Mouse (Mus musculus) G1E (cell line): ENCODE results near the gene Tm4sf5. TPM values are rescaled to one million over a fixed set of nuclear protein-coding genes. Genes with fewer than 3 reads are reported as not detected.

Source experiments
- ATAC-seq: 2 replicates; pipeline ENCODE4 v1.8.0; 2016; ENCODE audit warnings: mild to moderate bottlenecking; ENCODE audit not compliant: insufficient number of reproducible peaks, poor library complexity, low FRiP score, severe bottlenecking; ENCODE audit errors: extremely low read depth
- DNase-seq: peaks from one replicate; pipeline ENCODE4 v3.0.0; 2012; ENCODE audit warnings: low spot score
- H3K27me3 ChIP-seq: 2 replicates; pipeline ENCODE4 v1.6.1; 2012; ENCODE audit warnings: mild to moderate bottlenecking, low read length, inconsistent platforms; ENCODE audit not compliant: insufficient read depth
- H3K36me3 ChIP-seq: replicated peaks from 2 replicates; pipeline ENCODE3; 2012; ENCODE audit warnings: mild to moderate bottlenecking, inconsistent platforms
- H3K4me1 ChIP-seq: 2 replicates; pipeline ENCODE4 v1.6.1; 2012; ENCODE audit warnings: low read depth, low read length, inconsistent platforms, mixed read lengths; ENCODE audit not compliant: insufficient read depth
- H3K4me3 ChIP-seq: 2 replicates; pipeline ENCODE4 v1.5.1; 2012; ENCODE audit warnings: low read depth, mild to moderate bottlenecking, inconsistent platforms, low read length, moderate library complexity, mixed read lengths
- H3K9me3 ChIP-seq: replicated peaks from 2 replicates; pipeline ENCODE4 v1.6.1; 2012; ENCODE audit warnings: inconsistent platforms
- CTCF ChIP-seq: IDR thresholded peaks from 2 replicates; pipeline ENCODE4 v1.5.1; 2012; ENCODE audit warnings: low read depth, low read length, inconsistent platforms, mixed read lengths
- GATA1 ChIP-seq: IDR thresholded peaks from 2 replicates; pipeline ENCODE4 v1.6.1; 2012; ENCODE audit warnings: borderline replicate concordance, low read length, inconsistent platforms, mixed read lengths
- GATA2 ChIP-seq: IDR thresholded peaks from 2 replicates; pipeline ENCODE4 v1.6.1; 2012; ENCODE audit warnings: low read depth, low read length, inconsistent platforms, borderline replicate concordance
- POLR2AphosphoS5 ChIP-seq: IDR thresholded peaks from 2 replicates; pipeline ENCODE4 v1.6.1; 2012; ENCODE audit warnings: low read depth, low read length, inconsistent platforms; ENCODE audit not compliant: insufficient replicate concordance
- TAL1 ChIP-seq: conservative IDR thresholded peaks from 2 replicates; pipeline ENCODE4 v1.6.1; 2012; ENCODE audit warnings: low read depth, low read length, inconsistent platforms, mixed read lengths
- polyA plus RNA-seq: library from polyadenylated mRNA; stranded (reverse); fragments of >175 nt; gene quantifications from 2 replicates; pipeline ENCODE4 v1.2.3, GENCODE M21; 2012
- total RNA-seq, 2 experiments: library from RNA; stranded (forward) in 1 of 2; stranded (reverse) in 1 of 2; fragments of 200-1000 nt in 1 of 2; fragments of >200 nt in 1 of 2; fragmentation: Nextera tagmentation in 1 of 2; gene quantifications; 2 replicates each; pipeline ENCODE4 v1.2.3; 2014 to 2017

The Tm4sf5 gene
- total and polyA plus RNA-seq, 3 experiments, result not detected

DNA sequence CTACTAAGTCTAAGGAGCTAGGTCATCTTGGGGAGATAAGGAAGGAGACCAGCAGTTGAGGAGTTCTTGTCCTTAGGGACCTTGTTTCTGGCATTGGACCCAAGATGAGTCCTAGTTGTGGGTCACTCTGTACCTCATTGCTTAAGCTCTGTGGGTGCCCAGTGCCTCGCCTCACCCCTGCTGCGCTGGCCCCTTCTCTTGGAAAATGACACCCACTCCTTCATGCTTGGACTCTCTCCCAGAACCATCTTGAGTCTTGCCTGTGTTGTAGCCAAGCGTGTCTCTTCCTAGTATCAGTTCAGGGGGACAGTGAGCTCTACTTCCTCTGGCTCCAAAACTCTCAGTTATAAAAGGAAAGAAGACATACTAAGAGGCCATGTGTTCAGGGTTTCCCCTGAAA is 15.9 kb upstream of the Tm4sf5 start:
- H3K36me3 ChIP-seq, result no peaks in the 10 kb centered on the region
- H3K4me1 ChIP-seq, result no peaks in the 10 kb centered on the region
- H3K27me3 ChIP-seq, result peaks cover 25% of the 10 kb centered on the region
- no peaks in the 10 kb centered on the region for H3K9me3 ChIP-seq
- no peak for DNase-seq
- no peak overlapping the region for H3K4me3 ChIP-seq
- ATAC-seq, result no peak
- TF ChIP-seq GATA2 (no peak), GATA1 (no peak), CTCF (no peak), POLR2AphosphoS5 (no peak), TAL1 (no peak)

- no peak for TF ChIP-seq TAL1
- no peak for TF ChIP-seq GATA1
- no peaks in the 10 kb centered on the region for H3K9me3 ChIP-seq
- H3K27me3 ChIP-seq, result peaks cover 25% of the 10 kb centered on the region
- no peak overlapping the region for H3K4me3 ChIP-seq
- H3K4me1 ChIP-seq, result no peaks in the 10 kb centered on the region
- DNase-seq (no peak), ATAC-seq (no peak)
- no peaks in the 10 kb centered on the region for H3K36me3 ChIP-seq
These were observed 15.4 kb upstream of the Tm4sf5 start for GRCm38 (mm10) chr11:70489684-70490083.

- Histone ChIP-seq H3K9me3 (no peaks in the 10 kb centered on the region), H3K4me1 (peaks cover 1% of the 10 kb centered on the region), H3K4me3 (no peak overlapping the region), H3K27me3 (peaks cover 25% of the 10 kb centered on the region), H3K36me3 (no peaks in the 10 kb centered on the region)
- ATAC-seq, result no peak
- TF ChIP-seq TAL1 (no peak), GATA2 (no peak)
- no peak for DNase-seq
These were observed 5.2 kb upstream of the Tm4sf5 start for GRCm38 (mm10) chr11:70499566-70500475.

DNA sequence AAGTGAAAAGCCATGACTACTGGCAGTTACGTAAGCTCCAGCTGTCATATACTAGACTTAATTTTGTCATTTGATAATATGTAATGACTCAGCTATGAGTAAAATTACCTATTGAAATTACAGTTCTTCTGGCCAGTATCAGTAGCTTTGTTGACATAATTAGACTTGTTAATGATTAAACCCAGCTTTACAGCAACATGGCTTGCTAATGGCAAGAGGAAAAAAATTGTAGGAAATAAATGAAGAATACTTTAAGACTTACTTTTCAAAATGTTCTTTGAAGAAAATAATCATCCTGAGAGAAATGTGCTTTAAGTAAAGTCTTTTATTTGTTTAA is 4.6 kb upstream of the Tm4sf5 start:
- ATAC-seq (no peak), DNase-seq (no peak)
- no peaks in the 10 kb centered on the region for H3K36me3 ChIP-seq
- H3K9me3 ChIP-seq, result no peaks in the 10 kb centered on the region
- H3K27me3 ChIP-seq, result peaks cover 29% of the 10 kb centered on the region
- H3K4me3 ChIP-seq, result no peak overlapping the region
- TF ChIP-seq POLR2AphosphoS5 (no peak), TAL1 (no peak), GATA1 (no peak), CTCF (no peak), GATA2 (no peak)
- peaks cover 7% of the 10 kb centered on the region for H3K4me1 ChIP-seq

DNA sequence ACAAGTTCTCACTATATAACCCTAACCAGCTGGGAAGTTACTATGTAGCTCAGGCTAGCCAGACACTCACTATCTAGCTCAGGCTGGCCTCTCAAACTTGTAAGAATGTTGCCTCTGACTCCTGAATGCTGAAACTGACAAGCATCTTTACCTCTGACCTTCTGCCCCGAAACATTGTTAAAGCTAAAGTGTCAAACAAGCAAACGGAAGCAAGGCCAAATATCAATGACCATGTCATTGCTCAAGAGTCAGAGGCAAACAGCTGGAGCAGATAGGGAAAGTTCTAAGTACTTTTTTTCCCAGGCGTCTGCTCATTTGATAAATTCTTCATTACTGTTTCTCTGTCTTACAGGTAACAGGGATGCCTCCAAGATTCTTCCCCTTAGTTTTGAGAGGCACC is 3.0 kb upstream of the Tm4sf5 start:
- Histone ChIP-seq H3K27me3 (peaks cover 27% of the 10 kb centered on the region), H3K4me1 (peaks cover 13% of the 10 kb centered on the region), H3K9me3 (no peaks in the 10 kb centered on the region), H3K4me3 (no peak overlapping the region), H3K36me3 (no peaks in the 10 kb centered on the region)
- ATAC-seq, result no peak
- DNase-seq, result no peak
- TF ChIP-seq CTCF (no peak), GATA1 (no peak), POLR2AphosphoS5 (no peak), GATA2 (no peak), TAL1 (no peak)

- peaks cover 50% of the 10 kb centered on the region for H3K27me3 ChIP-seq
- H3K4me3 ChIP-seq, result no peak overlapping the region
These were observed 1.3 kb downstream of the Tm4sf5 start for GRCm38 (mm10) chr11:70506385-70506784.

GRCm38 (mm10) chr11:70506962-70507515 is 2.0 kb downstream of the Tm4sf5 start:
- Histone ChIP-seq H3K4me3 (no peak overlapping the region), H3K9me3 (no peaks in the 10 kb centered on the region), H3K4me1 (peaks cover 13% of the 10 kb centered on the region), H3K27me3 (peaks cover 50% of the 10 kb centered on the region), H3K36me3 (no peaks in the 10 kb centered on the region)
- DNase-seq (no peak), ATAC-seq (no peak)
- TF ChIP-seq CTCF (no peak), POLR2AphosphoS5 (no peak), TAL1 (no peak), GATA2 (no peak), GATA1 (no peak)

More at GRCm38 (mm10) chr11:70506385-70506784, 1.3 kb downstream of the Tm4sf5 start:
- peak; percentile 60 for DNase-seq
- Histone ChIP-seq H3K4me1 (peaks cover 13% of the 10 kb centered on the region), H3K9me3 (no peaks in the 10 kb centered on the region), H3K36me3 (no peaks in the 10 kb centered on the region)
- TF ChIP-seq GATA1 (no peak), CTCF (0 out of 2 replicates have a peak, but pooled peaks have one; percentile 30)
- no peak for ATAC-seq
